Mouse (Mus musculus) CD4-positive, CD25-positive, alpha-beta regulatory T cell (primary cell): ENCODE data around the gene Prrt3. TPM values are rescaled to one million over a fixed set of nuclear protein-coding genes. Genes with fewer than 3 reads are reported as not detected.

ENCODE experiments used
- polyA plus RNA-seq: library from polyadenylated mRNA; unstranded; fragments of 100-300 nt; shearing (Covaris generic); gene quantifications from one replicate; pipeline ENCODE4 v1.2.1, GENCODE M21; 2017

The Prrt3 gene
- polyA plus RNA-seq = 0.41 TPM

DNA sequence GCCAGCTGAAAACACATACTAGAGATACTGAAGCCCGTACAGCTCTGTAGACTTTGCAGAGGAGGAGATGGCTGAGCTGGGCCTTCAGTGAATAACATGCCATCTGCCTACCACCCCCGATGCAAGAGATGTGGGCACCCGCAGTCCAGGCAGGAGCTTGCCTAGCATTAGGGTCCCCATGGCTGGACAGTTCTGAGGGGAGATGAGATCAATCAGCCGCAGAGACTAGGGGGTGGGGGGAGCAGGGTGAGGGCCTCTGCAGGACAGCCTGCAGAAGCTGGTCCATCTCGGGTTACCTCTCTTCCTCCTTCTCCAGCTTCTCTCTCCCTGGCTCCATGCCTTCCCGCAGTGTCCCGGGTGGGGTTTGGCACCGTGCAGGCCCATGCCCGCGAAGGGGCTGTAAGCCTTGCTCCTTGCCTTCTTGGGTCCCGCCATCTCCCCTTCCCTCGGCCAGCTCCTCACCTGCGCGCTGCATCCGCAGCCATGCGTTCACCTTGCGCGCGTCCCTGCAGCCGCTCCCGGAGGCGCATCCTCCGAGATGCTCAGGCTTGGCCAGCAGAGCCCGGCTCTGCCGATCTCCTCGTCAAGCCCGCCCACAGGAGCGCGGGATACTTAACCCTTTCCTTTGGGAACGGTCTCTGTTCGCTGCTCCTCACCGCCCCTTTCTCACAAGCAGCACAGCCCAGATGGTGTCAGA lies at the start of gene Prrt3:
TSS of gene Prrt3 (minus strand) at position 544 of the 697 bp plus-strand sequence.

DNA sequence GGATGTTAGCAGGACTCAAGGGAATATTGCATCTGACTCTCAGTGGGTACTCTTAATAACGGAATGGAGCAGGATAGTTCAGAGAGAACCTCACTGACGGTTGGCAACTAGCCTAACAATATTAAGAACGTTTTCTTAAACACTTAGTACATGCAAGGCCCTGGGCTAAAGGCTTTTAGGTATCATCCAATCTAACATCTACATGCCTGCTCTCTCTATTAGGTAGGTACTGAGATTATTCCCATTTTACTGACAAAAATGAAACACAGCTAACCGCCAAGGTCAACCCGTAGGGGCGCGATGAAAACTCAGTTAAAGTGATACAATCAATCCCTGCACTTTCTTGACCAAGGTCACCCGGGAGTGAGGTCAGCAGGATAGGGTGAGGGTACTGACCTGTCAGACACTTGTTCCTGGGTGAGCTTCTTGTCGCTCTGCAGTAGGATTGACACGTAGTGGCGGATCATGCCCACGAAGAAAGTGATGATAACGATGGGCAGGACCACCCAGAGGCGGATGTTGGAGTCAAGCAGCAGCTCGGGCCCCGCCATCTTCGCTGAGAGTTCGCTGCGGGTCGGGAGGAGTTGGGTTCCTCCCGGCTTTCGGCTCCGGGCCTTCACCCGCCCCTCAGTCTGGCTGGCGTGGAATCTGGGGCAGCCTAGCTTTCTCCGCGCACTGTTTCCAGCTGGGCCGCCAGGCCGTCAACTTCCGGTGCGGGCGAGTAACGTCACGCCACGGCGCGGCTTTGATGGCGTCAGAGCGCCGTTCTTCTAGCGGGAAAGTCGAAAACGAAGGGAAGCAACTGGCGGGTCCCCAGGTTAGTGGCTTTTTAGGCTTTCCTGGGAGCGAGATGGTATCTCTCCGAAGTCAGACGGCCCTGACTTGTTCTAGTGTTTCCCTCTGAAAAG lies 29.5 kb upstream of the Prrt3 start, which contains the start of the genes Emc3 and Fancd2:
TSS of gene Emc3 (minus strand) at position 721 of the 908 bp plus-strand sequence.
TSS of gene Fancd2 (plus strand) at position 751 of the 908 bp plus-strand sequence.

DNA sequence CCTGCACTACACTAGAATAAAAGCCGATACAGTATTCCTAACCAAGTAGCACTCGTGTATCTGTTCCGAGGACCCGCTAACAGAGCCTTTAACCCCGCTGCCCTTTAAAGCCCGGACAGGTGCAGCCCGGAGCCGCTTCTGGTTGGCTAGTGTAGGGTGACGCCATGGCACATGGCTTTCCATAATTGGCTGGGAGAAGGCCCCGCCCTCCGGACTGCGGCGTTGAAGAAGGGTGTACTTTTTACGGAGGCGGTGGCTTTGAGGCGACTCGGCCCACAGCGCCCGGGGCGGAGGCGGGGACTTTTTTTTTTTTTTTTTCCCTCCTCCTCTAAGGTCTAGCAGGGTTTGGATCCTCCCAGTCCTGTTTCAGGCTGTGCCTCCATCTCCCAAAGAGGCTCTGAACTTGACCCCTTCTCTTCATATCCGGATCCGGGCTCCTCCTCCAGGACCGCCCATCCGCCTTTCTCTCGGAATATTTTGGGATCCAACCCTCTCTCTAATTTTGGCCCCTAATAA lies 18.6 kb downstream of the Prrt3 start, which contains the start of gene Creld1:
TSS of gene Creld1 (plus strand) at position 198 of the 516 bp plus-strand sequence.

DNA sequence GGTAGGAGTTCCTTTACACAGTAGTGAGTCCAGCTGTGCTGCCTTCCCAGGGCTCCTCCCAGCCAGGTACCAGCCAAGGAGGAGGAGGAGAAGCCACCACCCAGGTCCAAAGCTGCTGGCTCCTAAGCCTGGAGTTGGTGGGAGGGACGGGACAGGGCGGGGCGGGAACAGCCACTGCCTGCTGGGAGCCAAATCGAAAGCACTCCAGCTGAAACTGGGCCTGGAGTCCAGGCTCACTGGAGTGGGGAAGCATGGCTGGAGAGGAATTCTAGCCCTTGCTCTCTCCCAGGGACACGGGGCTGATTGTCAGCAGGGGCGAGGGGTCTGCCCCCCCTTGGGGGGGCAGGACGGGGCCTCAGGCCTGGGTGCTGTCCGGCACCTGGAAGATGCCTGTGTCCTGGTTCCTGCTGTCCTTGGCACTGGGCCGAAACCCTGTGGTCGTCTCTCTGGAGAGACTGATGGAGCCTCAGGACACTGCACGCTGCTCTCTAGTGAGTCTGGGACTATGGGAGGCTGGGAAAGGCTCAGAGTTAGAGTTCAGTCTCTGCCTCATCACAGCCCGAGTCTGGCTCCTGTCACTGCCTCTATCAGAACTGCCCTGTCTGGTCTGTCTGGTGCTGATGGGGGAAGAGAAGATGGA lies 30.3 kb downstream of the Prrt3 start, which contains the start of gene Il17rc:
TSS of gene Il17rc (plus strand) at position 131 of the 640 bp plus-strand sequence.

DNA sequence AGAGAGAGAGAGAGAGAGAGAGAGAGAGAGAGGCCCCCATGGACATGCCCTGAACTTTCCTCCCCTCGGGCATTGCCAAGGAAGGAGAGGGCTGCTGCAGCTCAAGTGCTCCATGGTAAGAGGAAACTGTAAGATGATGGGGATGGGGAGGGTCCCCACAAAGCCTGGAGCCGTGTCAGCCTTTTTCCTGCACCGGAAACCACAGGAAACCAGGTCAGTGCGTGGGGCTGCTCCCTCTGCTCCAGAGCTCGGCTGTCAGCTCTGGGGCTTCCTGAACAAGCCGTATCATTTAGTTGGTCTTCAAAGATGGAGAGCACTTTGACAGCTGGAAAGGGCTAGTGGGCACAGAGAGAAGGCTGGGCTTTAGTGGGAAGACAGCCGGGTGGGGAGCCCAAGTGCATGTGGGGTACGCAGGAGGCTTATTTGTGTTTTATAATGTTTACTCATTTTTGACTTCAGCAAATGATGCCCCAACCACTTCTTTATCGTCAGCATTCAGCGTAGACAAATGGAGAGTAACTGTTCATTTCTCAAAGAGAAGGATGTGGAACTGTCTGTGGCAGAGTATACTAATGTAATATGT lies 43.7 kb downstream of the Prrt3 start, which contains the start of gene Il17re:
TSS of gene Il17re (plus strand) at position 533 of the 583 bp plus-strand sequence.

Other genes starting within 250 kb of the Prrt3 start
- not detected for gene Cpne9, start 219.6 kb downstream of the Prrt3 start, polyA plus RNA-seq
- gene Brpf1, start 194.8 kb downstream of the Prrt3 start, polyA plus RNA-seq = 53.3 TPM
- gene Ogg1, start 175.0 kb downstream of the Prrt3 start, polyA plus RNA-seq = 13.0 TPM
- gene Camk1, start 157.9 kb downstream of the Prrt3 start, polyA plus RNA-seq = 3.5 TPM
- 59.9 TPM for gene Tada3, start 124.0 kb downstream of the Prrt3 start, polyA plus RNA-seq
- gene Arpc4, start 123.8 kb downstream of the Prrt3 start, polyA plus RNA-seq = 533 TPM
- 18.7 TPM for gene Ttll3, start 112.7 kb downstream of the Prrt3 start, polyA plus RNA-seq
- 12.6 TPM for gene Rpusd3, start 82.6 kb downstream of the Prrt3 start, polyA plus RNA-seq
- not detected for gene Cidec, start 66.2 kb downstream of the Prrt3 start, polyA plus RNA-seq
- 48.4 TPM for gene Jagn1, start 59.4 kb downstream of the Prrt3 start, polyA plus RNA-seq
- gene Il17re, start 43.4 kb downstream of the Prrt3 start, polyA plus RNA-seq = 0.23 TPM
- gene Il17rc, start 30.5 kb downstream of the Prrt3 start, polyA plus RNA-seq = 0.36 TPM
- gene Creld1, start 18.6 kb downstream of the Prrt3 start, polyA plus RNA-seq = 10.2 TPM
- gene Emc3, start 29.7 kb upstream of the Prrt3 start, polyA plus RNA-seq = 94.3 TPM
- gene Fancd2, start 29.8 kb upstream of the Prrt3 start, polyA plus RNA-seq = 2.1 TPM
- not detected for gene Fancd2os, start 98.8 kb upstream of the Prrt3 start, polyA plus RNA-seq
- gene Brk1, start 102.8 kb upstream of the Prrt3 start, polyA plus RNA-seq = 235 TPM
- gene Vhl, start 122.0 kb upstream of the Prrt3 start, polyA plus RNA-seq = 33.2 TPM
- 58.7 TPM for gene Irak2, start 136.5 kb upstream of the Prrt3 start, polyA plus RNA-seq
- gene Tatdn2, start 195.1 kb upstream of the Prrt3 start, polyA plus RNA-seq = 6.7 TPM
- gene Ghrl, start 217.9 kb upstream of the Prrt3 start, polyA plus RNA-seq = 0.73 TPM
- 186 TPM for gene Sec13, start 238.8 kb upstream of the Prrt3 start, polyA plus RNA-seq